Mouse (Mus musculus): ENCODE data around the gene Olfr996. TPM values are rescaled to one million over a fixed set of nuclear protein-coding genes. Genes with fewer than 3 reads are reported as not detected.
"Not testable (repeated sequence)": the region's sequence is repeated elsewhere in the genome, so short reads cannot be mapped to it uniquely, and the experiment has no call there.

The Olfr996 gene
- not detected for total RNA-seq (2021)

GRCm38 (mm10) chr2:85578915-85579314 lies at the start of gene Olfr996:
Gene Olfr996, plus strand, starts transcription at chr2:85579215.
- DNase-seq, result no peak
- intact Hi-C loops (cut with DNase I), result no loop called here

DNA sequence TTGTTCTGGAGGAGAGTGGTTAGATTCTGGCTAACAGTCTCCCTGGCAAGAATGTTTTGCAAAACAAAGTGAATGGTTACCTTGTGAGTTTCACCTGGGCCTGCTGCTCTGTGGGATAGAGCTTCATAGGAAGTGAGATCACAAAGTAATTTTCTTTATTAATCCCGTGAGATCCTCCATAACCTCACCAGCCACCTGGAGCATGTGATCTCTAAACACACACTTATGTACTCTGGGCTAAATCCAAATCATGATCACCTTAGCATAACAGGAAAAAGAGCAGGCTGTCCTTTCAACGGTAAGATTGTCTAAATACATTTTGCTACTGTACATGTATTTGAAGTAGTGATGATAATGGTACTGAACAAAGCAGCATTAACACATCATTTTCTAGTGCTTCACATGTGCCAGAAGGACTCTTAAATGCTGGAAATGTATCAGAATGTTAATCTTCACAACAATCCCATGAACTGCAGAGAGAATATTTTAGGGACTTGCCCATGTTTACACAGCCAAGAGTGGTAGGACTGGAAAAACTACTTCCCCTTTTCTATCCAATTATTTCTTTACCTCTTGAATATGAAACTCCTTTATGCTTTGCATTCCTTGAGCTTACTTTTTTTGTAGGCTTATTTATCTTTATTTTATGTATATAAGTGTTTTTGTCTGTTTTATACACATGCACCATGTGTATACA lies 46.8 kb upstream of the Olfr996 start:
- no peak for DNase-seq
- intact Hi-C loops (cut with DNase I), result no loop called here

GRCm38 (mm10) chr2:85533934-85534333 lies 45.1 kb upstream of the Olfr996 start:
- intact Hi-C loops (cut with DNase I), result no loop called here
- DNase-seq, result no peak

DNA sequence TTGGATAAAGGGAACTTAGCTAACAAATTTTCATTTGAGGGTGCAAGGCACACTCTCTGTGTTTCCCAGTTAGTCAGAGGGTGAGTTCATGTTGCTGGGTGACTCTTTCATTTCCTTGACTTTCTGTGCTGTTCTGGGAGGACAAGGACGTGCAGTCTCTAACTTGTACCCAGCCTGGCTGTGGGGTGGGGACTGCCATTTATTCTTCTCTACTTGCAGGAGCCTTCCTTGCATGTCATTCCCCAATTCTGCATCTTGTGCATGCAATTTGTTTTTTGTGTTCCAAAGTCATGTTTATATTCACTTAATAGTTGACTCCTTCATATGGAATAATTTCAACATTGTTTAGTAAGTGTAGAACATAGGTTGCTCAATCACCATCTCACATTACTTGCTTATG lies 24.2 kb upstream of the Olfr996 start:
- intact Hi-C loops (cut with DNase I), result no loop called here
- DNase-seq, result no peak

- intact Hi-C loops (cut with DNase I), result loop anchor here (2.0 kb wide), 2 partner anchors 313 to 437 kb away; no protein-coding TSS in a partner anchor
- DNase-seq, result no peak
Measured at GRCm38 (mm10) chr2:85560226-85560625, 18.8 kb upstream of the Olfr996 start.

DNA sequence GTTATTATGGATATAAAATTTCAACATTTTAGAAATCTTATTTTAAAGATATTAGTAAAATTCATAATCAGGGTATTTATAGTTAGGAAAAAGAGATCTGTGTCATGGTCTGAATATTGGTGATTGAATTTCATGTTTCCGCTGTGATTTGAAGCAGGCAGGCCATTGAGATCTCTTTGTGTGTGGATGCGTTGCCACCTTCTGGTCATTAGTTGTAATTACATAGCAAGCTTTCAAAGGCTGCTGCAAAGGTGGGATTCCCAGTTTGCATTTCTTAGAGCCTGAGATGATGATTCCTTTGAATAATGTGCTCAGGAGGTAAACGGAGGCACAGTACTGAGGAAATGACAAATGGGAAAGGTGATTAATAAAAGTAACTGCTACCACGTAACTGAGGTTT lies 17.8 kb upstream of the Olfr996 start:
- peak; percentile 20 for DNase-seq
- intact Hi-C loops (cut with DNase I), result loop anchor here (2.0 kb wide), 2 partner anchors 314 to 438 kb away; no protein-coding TSS in a partner anchor

GRCm38 (mm10) chr2:85588648-85589047 lies 9.6 kb downstream of the Olfr996 start, which contains the start of gene Olfr998:
Gene Olfr998, plus strand, starts transcription at chr2:85588948.
- intact Hi-C loops (cut with DNase I); DNase-seq: not testable (repeated sequence)

- intact Hi-C loops (cut with DNase I), result no loop called here
- DNase-seq, result no peak
Measured at GRCm38 (mm10) chr2:85611803-85612202, 32.8 kb downstream of the Olfr996 start, which contains the start of gene Olfr1000. Gene Olfr1000, minus strand, starts transcription at chr2:85611903.

Other genes starting within 250 kb of the Olfr996 start
- not detected for gene Olfr987, start 239.9 kb upstream of the Olfr996 start, total RNA-seq (2021)
- not detected for gene Olfr988, start 216.0 kb upstream of the Olfr996 start, total RNA-seq (2021)
- not detected for gene Olfr992, start 169.7 kb upstream of the Olfr996 start, total RNA-seq (2021)
- gene Olfr993, start 164.3 kb upstream of the Olfr996 start, total RNA-seq (2021), result not detected
- not detected for gene Olfr994, start 142.8 kb upstream of the Olfr996 start, total RNA-seq (2021)
- not detected for gene Olfr995, start 135.6 kb upstream of the Olfr996 start, total RNA-seq (2021)
- under 1 TPM; 0.24 to 0.38 TPM for gene 4833423E24Rik, start 60.2 kb upstream of the Olfr996 start, total RNA-seq (2021)
- gene Olfr998, start 9.7 kb downstream of the Olfr996 start, total RNA-seq (2021), result not detected
- gene Olfr1000, start 32.7 kb downstream of the Olfr996 start, total RNA-seq (2021), result not detected
- not detected for gene Olfr1002, start 71.5 kb downstream of the Olfr996 start, total RNA-seq (2021)
- not detected for gene Olfr154, start 85.2 kb downstream of the Olfr996 start, total RNA-seq (2021)
- not detected for gene Olfr1006, start 99.6 kb downstream of the Olfr996 start, total RNA-seq (2021)
- gene Olfr1008, start 110.2 kb downstream of the Olfr996 start, total RNA-seq (2021), result not detected
- gene Olfr1009, start 136.2 kb downstream of the Olfr996 start, total RNA-seq (2021), result not detected
- gene Olfr1012, start 183.6 kb downstream of the Olfr996 start, total RNA-seq (2021), result not detected
- not detected for gene Olfr1013, start 187.9 kb downstream of the Olfr996 start, total RNA-seq (2021)
- gene Olfr1014, start 193.5 kb downstream of the Olfr996 start, total RNA-seq (2021), result not detected
- not detected for gene Olfr1015, start 202.8 kb downstream of the Olfr996 start, total RNA-seq (2021)
- gene Olfr1016, start 223.3 kb downstream of the Olfr996 start, total RNA-seq (2021), result not detected
- not detected for gene Olfr1018, start 239.3 kb downstream of the Olfr996 start, total RNA-seq (2021)

Data from left cerebral cortex, postnatal 4 days (tissue).